Mouse (Mus musculus): Measurements from ENCODE around the gene Kctd21. TPM values are rescaled to one million over a fixed set of nuclear protein-coding genes. Genes with fewer than 3 reads are reported as not detected.
A peak's percentile ranks its signal among the peaks of the same experiment; 100 is the strongest.

Kctd21 gene
- polyA plus RNA-seq (2015; fragmentation: Nextera tagmentation; extraction: Ambion mirVana): 3.7 and 4.2 TPM in 2 replicates

DNA sequence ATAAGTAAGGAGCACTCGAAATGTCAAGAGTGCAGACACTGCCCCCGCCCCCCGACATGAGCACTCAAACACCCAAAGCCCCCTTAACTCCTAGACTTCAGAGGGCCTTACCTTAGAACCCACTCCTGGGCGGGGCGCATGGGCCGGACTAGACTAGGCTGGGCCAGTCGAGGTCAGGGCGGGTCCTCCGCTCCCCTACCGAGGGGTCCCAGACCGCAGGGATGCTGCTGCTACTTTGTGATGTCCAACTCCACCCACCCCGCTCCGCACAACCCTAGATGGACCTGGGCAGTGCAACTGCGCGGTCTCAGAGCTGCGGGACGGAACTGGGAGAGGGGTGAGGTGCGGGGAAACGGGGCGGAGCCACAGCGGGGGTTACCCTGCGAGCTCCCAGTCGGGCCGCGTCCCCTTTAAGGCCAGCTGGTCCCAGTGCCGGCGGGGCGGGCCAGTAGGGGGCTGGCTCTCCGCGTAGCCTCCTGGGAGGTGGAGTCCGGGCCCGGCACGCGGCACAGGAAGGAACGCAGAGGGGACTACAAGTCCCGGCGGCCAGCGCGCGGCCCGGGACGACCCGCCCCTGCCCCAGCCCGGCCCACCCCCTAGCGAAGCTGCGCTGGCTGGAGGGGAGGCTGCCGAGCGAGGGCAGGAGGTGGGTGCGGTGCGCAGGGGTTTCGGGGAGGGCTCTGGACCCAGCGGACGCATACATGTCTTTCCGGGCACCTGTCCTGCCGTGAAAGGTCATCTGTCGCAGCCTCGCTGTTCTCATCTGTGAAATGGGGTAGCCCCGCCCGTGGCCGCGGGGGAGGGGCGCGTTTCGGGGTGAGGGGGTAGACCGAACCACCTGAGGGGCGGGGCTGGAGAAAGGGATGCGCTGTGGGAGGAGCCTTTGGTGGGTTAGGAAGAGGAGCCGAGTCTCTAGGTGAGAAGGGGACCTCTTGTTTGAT is at the start of gene Kctd21, which contains the start of gene Usp35:
TSS of gene Kctd21 (plus strand) at position 602 of the 941 bp plus-strand sequence.
TSS of gene Usp35 (minus strand) at position 295 of the 941 bp plus-strand sequence.
- ATAC-seq (ENCODE audit: insufficient read depth, low FRiP score, low read depth): peak; percentile 98
- Histone ChIP-seq H3K27me3 (replicated peaks) (no peaks in the 10 kb centered on the region), H3K9me3 (no peaks in the 10 kb centered on the region), H3K4me2 (peak within 1 kb of the TSS; percentile 87), H3K36me3 (no peaks in the 10 kb centered on the region), H3K4me1 (peaks cover 10% of the 10 kb centered on the region; the same call in 1 of the 2 replicates), H3K9ac (peak within 1 kb of the TSS; percentile 61), H3K4me3 (replicated peaks) (peak within 1 kb of the TSS; percentile 90), H3K27ac (no peak within 1 kb of the TSS)
- 1% methylated on average over 68 of the region's 68 CpGs for WGBS

DNA sequence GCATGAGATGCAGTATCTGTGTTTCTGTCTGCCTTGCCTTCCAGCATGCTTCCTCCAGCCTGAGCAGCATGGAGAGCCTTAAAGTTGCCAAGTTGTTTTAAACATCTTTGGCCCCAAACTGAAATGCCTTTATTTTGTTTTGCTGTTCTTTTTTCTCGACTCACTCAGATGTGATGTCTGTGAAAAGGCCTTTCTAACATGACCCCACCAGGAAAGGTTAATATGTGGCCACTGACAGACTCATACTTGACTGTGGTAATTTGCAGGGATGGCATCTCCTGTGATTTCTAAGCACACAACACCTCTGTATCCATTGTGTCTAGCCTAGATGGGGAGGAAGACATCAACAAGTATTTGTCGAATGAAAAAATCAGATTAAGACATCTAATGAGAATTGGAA is 35.1 kb upstream of the Kctd21 start:
- Histone ChIP-seq H3K4me3 (replicated peaks) (no peak overlapping the region), H3K27ac (no peak overlapping the region), H3K4me1 (no peaks in the 10 kb centered on the region), H3K9ac (no peak overlapping the region), H3K27me3 (replicated peaks) (no peaks in the 10 kb centered on the region), H3K9me3 (no peaks in the 10 kb centered on the region), H3K4me2 (no peak overlapping the region), H3K36me3 (0 out of 2 replicates have a peak, but pooled peaks cover 4% of the 10 kb centered on the region)
- 45% methylated on average over 2 of the region's 2 CpGs for WGBS
- no peak for ATAC-seq (ENCODE audit: insufficient read depth, low FRiP score, low read depth)

DNA sequence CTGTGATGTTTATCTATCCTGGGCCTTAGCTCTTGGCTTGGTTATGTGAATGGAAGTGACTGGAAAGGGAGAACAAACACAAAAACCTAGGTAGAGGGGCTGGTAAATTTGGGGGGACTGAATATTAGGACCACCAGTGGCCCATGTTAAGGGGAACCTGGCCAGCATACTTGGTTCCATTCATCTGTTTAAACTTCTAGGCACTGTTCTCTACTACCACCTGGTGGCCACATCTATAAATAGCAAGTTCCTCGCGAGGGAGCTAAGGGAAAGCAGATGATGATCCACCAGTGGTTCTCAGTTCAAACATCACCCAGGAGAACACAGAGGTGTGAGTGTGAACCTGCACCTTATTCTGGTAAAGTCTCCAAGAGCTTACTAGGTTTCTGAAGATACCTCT is 34.7 kb upstream of the Kctd21 start:
- Histone ChIP-seq H3K4me3 (replicated peaks) (no peak overlapping the region), H3K4me1 (no peaks in the 10 kb centered on the region), H3K9ac (no peak overlapping the region), H3K9me3 (no peaks in the 10 kb centered on the region), H3K36me3 (peaks cover 8% of the 10 kb centered on the region; the same call in 1 of the 2 replicates), H3K27ac (no peak overlapping the region), H3K27me3 (replicated peaks) (no peaks in the 10 kb centered on the region), H3K4me2 (no peak overlapping the region)
- no peak for ATAC-seq (ENCODE audit: insufficient read depth, low FRiP score, low read depth)
- 1% methylated on average over 2 of the region's 2 CpGs for WGBS

DNA sequence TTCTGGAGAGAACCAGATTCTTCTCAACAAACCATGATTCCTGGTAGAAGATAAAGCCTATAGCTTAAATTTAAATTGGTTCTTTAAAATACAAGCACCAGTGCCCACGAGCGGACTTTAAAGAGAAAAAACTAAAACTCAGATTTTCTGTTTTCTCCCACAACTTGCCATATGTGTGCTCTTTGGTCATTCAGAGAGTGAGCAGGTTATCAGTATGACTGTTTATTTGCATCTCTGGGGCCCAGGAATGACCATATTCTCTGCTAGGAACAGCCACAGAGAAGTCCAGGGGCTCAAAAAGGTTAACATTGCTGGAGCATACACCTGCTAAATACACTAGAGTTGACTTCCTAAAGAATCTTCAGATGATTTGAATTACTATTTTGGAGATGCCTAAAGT is 33.8 kb upstream of the Kctd21 start:
- WGBS: 95% methylated on average over 2 of the region's 2 CpGs
- H3K9me3 ChIP-seq: no peaks in the 10 kb centered on the region
- ATAC-seq (ENCODE audit: insufficient read depth, low FRiP score, low read depth): no peak

DNA sequence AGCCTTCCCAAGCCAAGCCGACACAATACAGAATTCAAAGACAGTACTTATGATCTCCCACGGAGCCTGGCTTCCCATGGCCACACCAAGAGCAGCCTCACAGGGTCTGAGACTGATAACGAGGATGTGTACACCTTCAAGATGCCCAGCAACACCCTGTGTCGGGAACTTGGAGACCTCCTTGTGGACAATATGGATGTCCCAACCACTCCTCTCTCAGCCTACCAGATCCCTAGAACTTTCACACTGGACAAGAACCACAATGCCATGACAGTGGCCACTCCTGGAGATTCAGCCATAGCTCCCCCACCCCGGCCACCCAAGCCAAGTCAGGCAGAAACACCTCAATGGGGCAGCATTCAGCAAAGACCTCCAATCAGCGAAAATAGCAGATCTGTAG is 33.2 kb upstream of the Kctd21 start:
- Histone ChIP-seq H3K27ac (no peak overlapping the region), H3K9ac (no peak overlapping the region), H3K4me1 (no peaks in the 10 kb centered on the region), H3K4me2 (no peak overlapping the region), H3K9me3 (no peaks in the 10 kb centered on the region), H3K36me3 (peaks cover 15% of the 10 kb centered on the region; the same call in 1 of the 2 replicates), H3K4me3 (replicated peaks) (no peak overlapping the region), H3K27me3 (replicated peaks) (no peaks in the 10 kb centered on the region)
- no peak for ATAC-seq (ENCODE audit: insufficient read depth, low FRiP score, low read depth)
- WGBS: 87% methylated on average over 6 of the region's 6 CpGs

More for the DNA sequence above, 33.8 kb upstream of the Kctd21 start:
- H3K4me2 ChIP-seq: no peak overlapping the region
- H3K4me3 ChIP-seq (replicated peaks): no peak overlapping the region
- no peaks in the 10 kb centered on the region for H3K4me1 ChIP-seq
- H3K9ac ChIP-seq: no peak overlapping the region
- H3K27ac ChIP-seq: no peak overlapping the region
- no peaks in the 10 kb centered on the region for H3K27me3 ChIP-seq (replicated peaks)
- H3K36me3 ChIP-seq: peaks cover 9% of the 10 kb centered on the region; the same call in 1 of the 2 replicates

DNA sequence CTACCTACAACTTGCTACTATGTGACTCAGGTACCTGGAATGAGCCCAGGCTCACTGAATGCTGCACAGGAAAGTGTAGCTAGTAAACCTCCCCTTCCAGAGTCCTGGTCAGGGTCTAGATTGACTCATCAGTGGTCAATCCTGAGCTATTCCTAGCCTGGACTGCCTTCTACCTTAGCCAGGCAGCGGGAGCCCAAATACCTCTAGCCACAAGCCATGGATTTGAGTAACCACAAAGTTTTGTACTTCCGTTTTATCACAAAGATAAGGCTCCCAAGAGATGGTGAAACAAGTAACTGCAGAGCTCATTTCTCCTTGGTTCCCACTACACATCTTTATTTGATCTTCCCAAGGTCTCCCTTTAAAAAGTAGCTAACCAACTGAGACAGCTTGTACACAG is 31.2 kb upstream of the Kctd21 start:
- no peak for ATAC-seq (ENCODE audit: insufficient read depth, low FRiP score, low read depth)

DNA sequence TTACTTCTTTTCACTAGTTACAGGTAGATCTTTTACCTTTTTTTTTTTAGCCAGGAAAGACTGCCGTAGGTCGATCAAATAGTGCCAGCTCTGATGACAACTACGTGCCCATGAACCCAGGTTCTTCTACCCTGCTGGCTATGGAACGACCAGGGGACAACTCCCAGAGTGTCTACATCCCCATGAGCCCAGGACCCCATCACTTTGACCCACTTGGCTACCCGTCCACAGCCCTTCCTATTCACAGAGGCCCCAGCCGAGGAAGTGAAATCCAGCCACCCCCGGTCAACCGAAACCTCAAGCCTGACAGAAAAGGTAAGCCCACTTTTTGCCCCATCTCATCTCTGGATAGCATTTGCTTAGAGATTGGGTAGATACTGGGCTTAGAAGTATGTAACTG is 30.8 kb upstream of the Kctd21 start:
- WGBS: 83% methylated on average over 8 of the region's 8 CpGs
- Histone ChIP-seq H3K4me1 (no peaks in the 10 kb centered on the region; the same call in 1 of the 2 replicates), H3K27me3 (replicated peaks) (no peaks in the 10 kb centered on the region), H3K9ac (no peak overlapping the region), H3K36me3 (peaks cover 30% of the 10 kb centered on the region; the same call in 1 of the 2 replicates), H3K4me2 (no peak overlapping the region), H3K9me3 (no peaks in the 10 kb centered on the region), H3K27ac (no peak overlapping the region), H3K4me3 (replicated peaks) (no peak overlapping the region)
- no peak for ATAC-seq (ENCODE audit: insufficient read depth, low FRiP score, low read depth)

More for the DNA sequence above, 31.2 kb upstream of the Kctd21 start:
- H3K4me1 ChIP-seq: no peaks in the 10 kb centered on the region; the same call in 1 of the 2 replicates
- no peaks in the 10 kb centered on the region for H3K9me3 ChIP-seq
- no peak overlapping the region for H3K9ac ChIP-seq
- no peak overlapping the region for H3K4me2 ChIP-seq
- no peak overlapping the region for H3K27ac ChIP-seq
- H3K4me3 ChIP-seq (replicated peaks): no peak overlapping the region
- H3K27me3 ChIP-seq (replicated peaks): no peaks in the 10 kb centered on the region
- WGBS: 78% methylated on average over 2 of the region's 2 CpGs
- H3K36me3 ChIP-seq: peaks cover 27% of the 10 kb centered on the region; the same call in 1 of the 2 replicates

DNA sequence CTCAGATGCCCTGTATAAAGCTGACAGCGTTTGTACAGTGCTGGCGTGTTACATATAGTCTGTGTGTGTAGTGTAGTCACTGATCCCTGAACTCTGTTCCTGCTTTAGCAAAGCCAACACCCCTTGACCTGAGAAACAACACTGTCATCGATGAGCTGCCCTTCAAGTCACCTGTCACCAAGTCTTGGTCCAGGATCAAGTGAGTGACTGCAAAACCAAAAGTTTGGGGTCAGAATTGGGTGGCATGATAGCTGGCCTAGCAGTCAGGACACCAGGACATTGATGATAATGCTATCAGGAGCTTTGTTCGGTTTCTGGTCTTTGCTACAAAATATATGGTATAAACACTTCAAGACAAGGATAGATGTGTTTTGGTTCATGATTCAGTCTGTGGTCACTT is 29.9 kb upstream of the Kctd21 start:
- Histone ChIP-seq H3K9ac (no peak overlapping the region), H3K36me3 (peaks cover 35% of the 10 kb centered on the region; the same call in 1 of the 2 replicates), H3K4me3 (replicated peaks) (no peak overlapping the region), H3K4me1 (no peaks in the 10 kb centered on the region; the same call in 1 of the 2 replicates), H3K9me3 (no peaks in the 10 kb centered on the region), H3K4me2 (no peak overlapping the region), H3K27me3 (replicated peaks) (no peaks in the 10 kb centered on the region), H3K27ac (no peak overlapping the region)
- ATAC-seq (ENCODE audit: insufficient read depth, low FRiP score, low read depth): no peak
- WGBS: 69% methylated on average over 4 of the region's 4 CpGs

DNA sequence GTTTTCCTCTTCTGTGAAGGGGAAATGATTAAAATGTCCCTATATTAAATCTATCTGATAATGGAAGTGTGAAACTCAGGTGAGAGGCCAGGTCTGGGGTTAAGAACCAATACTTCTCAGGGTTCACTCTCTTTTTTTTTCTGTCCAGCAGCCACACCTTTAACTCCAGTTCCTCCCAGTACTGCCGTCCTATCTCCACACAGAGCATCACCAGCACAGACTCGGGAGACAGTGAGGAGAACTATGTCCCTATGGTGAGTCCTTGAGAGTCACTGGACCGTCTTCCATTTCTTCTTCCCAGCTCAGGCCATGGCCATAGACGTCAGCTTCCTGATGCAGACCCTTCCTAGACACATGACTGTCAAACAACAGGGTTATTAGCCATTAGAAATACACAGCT is 29.3 kb upstream of the Kctd21 start:
- 80% methylated on average over 4 of the region's 4 CpGs for WGBS
- H3K4me3 ChIP-seq (replicated peaks): no peak overlapping the region
- ATAC-seq (ENCODE audit: insufficient read depth, low FRiP score, low read depth): no peak
- H3K4me1 ChIP-seq: no peaks in the 10 kb centered on the region; the same call in 1 of the 2 replicates
- H3K9ac ChIP-seq: no peak overlapping the region
- no peaks in the 10 kb centered on the region for H3K9me3 ChIP-seq
- H3K27ac ChIP-seq: no peak overlapping the region
- peaks cover 40% of the 10 kb centered on the region; the same call in 1 of the 2 replicates for H3K36me3 ChIP-seq
- H3K27me3 ChIP-seq (replicated peaks): no peaks in the 10 kb centered on the region
- no peak overlapping the region for H3K4me2 ChIP-seq

DNA sequence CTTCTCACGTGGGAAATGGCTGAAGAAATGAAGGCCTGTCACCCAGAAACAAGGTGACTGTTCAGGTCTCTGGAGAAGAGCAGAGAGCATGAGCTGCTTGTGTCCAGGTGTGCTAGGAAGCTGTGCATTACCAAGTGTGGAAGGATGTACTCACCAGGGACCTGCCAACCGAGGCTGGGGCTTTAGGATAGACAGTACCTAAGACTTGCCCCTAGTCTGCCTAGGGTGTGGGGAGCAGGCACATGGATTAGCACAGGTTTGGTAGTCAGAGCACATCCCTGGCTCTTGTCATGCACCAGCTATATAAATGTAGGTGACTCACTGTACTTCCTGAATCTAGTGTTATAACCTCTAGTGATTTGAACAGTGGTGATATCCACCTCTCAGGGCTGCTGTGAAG is 28.5 kb upstream of the Kctd21 start:
- H3K9ac ChIP-seq: no peak overlapping the region
- no peaks in the 10 kb centered on the region for H3K9me3 ChIP-seq
- no peak overlapping the region for H3K4me2 ChIP-seq
- H3K36me3 ChIP-seq: peaks cover 46% of the 10 kb centered on the region
- no peaks in the 10 kb centered on the region; the same call in 1 of the 2 replicates for H3K4me1 ChIP-seq
- H3K27ac ChIP-seq: no peak overlapping the region
- no peak for ATAC-seq (ENCODE audit: insufficient read depth, low FRiP score, low read depth)
- 72% methylated on average over 2 of the region's 2 CpGs for WGBS
- H3K4me3 ChIP-seq (replicated peaks): no peak overlapping the region
- no peaks in the 10 kb centered on the region for H3K27me3 ChIP-seq (replicated peaks)

DNA sequence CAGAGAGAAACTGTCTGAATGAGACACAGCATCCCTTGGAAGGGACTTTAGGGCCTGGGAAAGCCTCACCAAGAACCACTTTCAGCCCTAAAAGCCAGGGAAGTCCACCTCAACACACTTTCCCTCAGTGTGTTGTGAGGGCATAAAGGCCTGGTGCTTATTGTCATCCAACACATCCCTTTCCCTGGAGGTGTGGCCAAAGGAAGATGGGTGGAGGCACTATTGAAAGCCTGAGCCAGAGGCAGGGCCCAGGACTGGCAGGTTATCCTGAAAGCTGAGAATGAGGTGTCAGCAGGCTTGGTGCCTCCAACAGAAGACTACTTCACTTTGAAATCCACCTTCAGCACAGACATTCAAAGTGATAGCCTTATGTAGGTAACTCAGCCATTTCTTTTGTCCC is 27.7 kb upstream of the Kctd21 start:
- Histone ChIP-seq H3K36me3 (peaks cover 50% of the 10 kb centered on the region), H3K9me3 (no peaks in the 10 kb centered on the region), H3K9ac (no peak overlapping the region), H3K4me2 (no peak overlapping the region), H3K27ac (no peak overlapping the region), H3K27me3 (replicated peaks) (no peaks in the 10 kb centered on the region), H3K4me1 (no peaks in the 10 kb centered on the region; the same call in 1 of the 2 replicates), H3K4me3 (replicated peaks) (no peak overlapping the region)
- no peak for ATAC-seq (ENCODE audit: insufficient read depth, low FRiP score, low read depth)

DNA sequence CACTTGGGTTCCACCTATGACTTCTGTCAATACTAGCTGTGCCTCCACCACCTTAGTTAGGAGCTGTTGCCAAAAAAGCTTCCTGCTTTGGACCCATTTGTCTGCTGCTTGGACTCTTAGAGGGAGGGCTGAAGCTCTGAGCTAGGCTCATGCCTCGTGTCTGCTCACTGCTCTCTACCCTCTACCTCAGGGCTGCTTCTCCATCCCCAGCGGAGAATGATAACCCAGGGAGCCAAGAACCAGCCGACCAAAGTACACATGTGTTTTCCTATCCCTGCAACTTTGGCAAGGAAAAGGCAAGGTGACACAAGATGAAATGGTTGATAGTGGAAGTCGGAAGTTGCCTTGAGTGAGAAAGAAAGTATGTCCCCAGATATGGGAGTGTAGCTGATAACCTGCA is 26.9 kb upstream of the Kctd21 start:
- Histone ChIP-seq H3K4me3 (replicated peaks) (no peak overlapping the region), H3K4me1 (no peaks in the 10 kb centered on the region; the same call in 1 of the 2 replicates), H3K36me3 (peaks cover 55% of the 10 kb centered on the region), H3K4me2 (no peak overlapping the region), H3K27me3 (replicated peaks) (no peaks in the 10 kb centered on the region), H3K27ac (no peak overlapping the region), H3K9ac (no peak overlapping the region), H3K9me3 (no peaks in the 10 kb centered on the region)
- no peak for ATAC-seq (ENCODE audit: insufficient read depth, low FRiP score, low read depth)
- 85% methylated on average over 4 of the region's 4 CpGs for WGBS

All from stomach, embryonic 15.5 days (tissue).